Mouse (Mus musculus): ENCODE measurements around the gene Pygl. TPM values are rescaled to one million over a fixed set of nuclear protein-coding genes. Genes with fewer than 3 reads are reported as not detected.

The Pygl gene
- polyA plus RNA-seq, 1 experiment from 2014 or later = 8.0 TPM

GRCm38 (mm10) chr12:70251210-70251884 is 20.1 kb upstream of the Pygl start:
- H3K27ac ChIP-seq (ENCODE audit: low read depth, low read length) = no peak overlapping the region
- H3K4me3 ChIP-seq (ENCODE audit: low read depth, low read length) = no peak overlapping the region
- WGBS = 82% methylated on average over 15 of the region's 15 CpGs
- H3K4me1 ChIP-seq (ENCODE audit: control insufficient read depth, insufficient read depth, low read length) = peaks cover 19% of the 10 kb centered on the region
- no peaks in the 10 kb centered on the region for H3K9me3 ChIP-seq (ENCODE audit: control insufficient read depth, low read length)
- H3K36me3 ChIP-seq (ENCODE audit: control insufficient read depth, insufficient read depth, low read length) = no peaks in the 10 kb centered on the region
- no peak overlapping the region for H3K9ac ChIP-seq (ENCODE audit: low read length)
- H3K4me2 ChIP-seq = no peak overlapping the region
- H3K27me3 ChIP-seq (ENCODE audit: control insufficient read depth, insufficient read depth, low read length) = no peaks in the 10 kb centered on the region
- DNase-seq (ENCODE audit: low spot score, missing footprints) (no peak), ATAC-seq (ENCODE audit: low FRiP score) (no peak)

- ATAC-seq (ENCODE audit: low FRiP score) = no peak
- Histone ChIP-seq H3K9me3 (ENCODE audit: control insufficient read depth, low read length) (no peaks in the 10 kb centered on the region), H3K9ac (ENCODE audit: low read length) (no peak overlapping the region), H3K4me1 (ENCODE audit: control insufficient read depth, insufficient read depth, low read length) (peaks cover 19% of the 10 kb centered on the region), H3K4me2 (no peak overlapping the region), H3K36me3 (ENCODE audit: control insufficient read depth, insufficient read depth, low read length) (no peaks in the 10 kb centered on the region), H3K27me3 (ENCODE audit: control insufficient read depth, insufficient read depth, low read length) (no peaks in the 10 kb centered on the region), H3K4me3 (ENCODE audit: low read depth, low read length) (no peak overlapping the region), H3K27ac (ENCODE audit: low read depth, low read length) (no peak overlapping the region)
- 81% methylated on average over 10 of the region's 10 CpGs for WGBS
- no peak for DNase-seq (ENCODE audit: low spot score, missing footprints)
Measured at GRCm38 (mm10) chr12:70249616-70250157, 18.4 kb upstream of the Pygl start.

- no peaks in the 10 kb centered on the region for H3K9me3 ChIP-seq (ENCODE audit: control insufficient read depth, low read length)
- WGBS = 41% methylated on average over 15 of the region's 15 CpGs
- peak overlapping the region; percentile 74 for H3K27ac ChIP-seq (ENCODE audit: low read depth, low read length)
- H3K4me3 ChIP-seq (ENCODE audit: low read depth, low read length) = no peak overlapping the region
- H3K9ac ChIP-seq (ENCODE audit: low read length) = peak overlapping the region; percentile 28
- H3K4me1 ChIP-seq (ENCODE audit: control insufficient read depth, insufficient read depth, low read length) = peaks cover 19% of the 10 kb centered on the region
- H3K27me3 ChIP-seq (ENCODE audit: control insufficient read depth, insufficient read depth, low read length) = no peaks in the 10 kb centered on the region
- DNase-seq (ENCODE audit: low spot score, missing footprints) (no peak), ATAC-seq (ENCODE audit: low FRiP score) (peak; percentile 82)
- H3K4me2 ChIP-seq = no peak overlapping the region
- no peaks in the 10 kb centered on the region for H3K36me3 ChIP-seq (ENCODE audit: control insufficient read depth, insufficient read depth, low read length)
Measured at GRCm38 (mm10) chr12:70247683-70248474, 16.6 kb upstream of the Pygl start.

- WGBS = 82% methylated on average over 7 of the region's 7 CpGs
- ATAC-seq (ENCODE audit: low FRiP score) = no peak
Measured at GRCm38 (mm10) chr12:70242550-70242949, 11.3 kb upstream of the Pygl start.

GRCm38 (mm10) chr12:70239741-70240140 is 8.5 kb upstream of the Pygl start:
- no peaks in the 10 kb centered on the region for H3K4me1 ChIP-seq (ENCODE audit: control insufficient read depth, insufficient read depth, low read length)
- no peak overlapping the region for H3K4me3 ChIP-seq (ENCODE audit: low read depth, low read length)
- 85% methylated on average over 5 of the region's 5 CpGs for WGBS
- no peaks in the 10 kb centered on the region for H3K27me3 ChIP-seq (ENCODE audit: control insufficient read depth, insufficient read depth, low read length)
- no peaks in the 10 kb centered on the region for H3K36me3 ChIP-seq (ENCODE audit: control insufficient read depth, insufficient read depth, low read length)
- H3K4me2 ChIP-seq = no peak overlapping the region
- no peak for DNase-seq (ENCODE audit: low spot score, missing footprints)
- no peak for ATAC-seq (ENCODE audit: low FRiP score)
- no peak overlapping the region for H3K27ac ChIP-seq (ENCODE audit: low read depth, low read length)
- no peaks in the 10 kb centered on the region for H3K9me3 ChIP-seq (ENCODE audit: control insufficient read depth, low read length)
- H3K9ac ChIP-seq (ENCODE audit: low read length) = no peak overlapping the region

More at GRCm38 (mm10) chr12:70242550-70242949, 11.3 kb upstream of the Pygl start:
- Histone ChIP-seq H3K36me3 (ENCODE audit: control insufficient read depth, insufficient read depth, low read length) (no peaks in the 10 kb centered on the region), H3K4me2 (no peak overlapping the region), H3K9me3 (ENCODE audit: control insufficient read depth, low read length) (no peaks in the 10 kb centered on the region), H3K9ac (ENCODE audit: low read length) (no peak overlapping the region), H3K27me3 (ENCODE audit: control insufficient read depth, insufficient read depth, low read length) (no peaks in the 10 kb centered on the region), H3K4me1 (ENCODE audit: control insufficient read depth, insufficient read depth, low read length) (peaks cover 5% of the 10 kb centered on the region; the same call in 1 of the 2 replicates), H3K27ac (ENCODE audit: low read depth, low read length) (no peak overlapping the region), H3K4me3 (ENCODE audit: low read depth, low read length) (no peak overlapping the region)
- DNase-seq (ENCODE audit: low spot score, missing footprints) = no peak

- no peak for ATAC-seq (ENCODE audit: low FRiP score)
- H3K27ac ChIP-seq (ENCODE audit: low read depth, low read length) = no peak overlapping the region
- no peaks in the 10 kb centered on the region for H3K27me3 ChIP-seq (ENCODE audit: control insufficient read depth, insufficient read depth, low read length)
- WGBS = 83% methylated on average over 8 of the region's 8 CpGs
- no peak overlapping the region for H3K4me2 ChIP-seq
- no peak overlapping the region for H3K4me3 ChIP-seq (ENCODE audit: low read depth, low read length)
- no peaks in the 10 kb centered on the region for H3K36me3 ChIP-seq (ENCODE audit: control insufficient read depth, insufficient read depth, low read length)
- H3K9ac ChIP-seq (ENCODE audit: low read length) = no peak overlapping the region
- no peaks in the 10 kb centered on the region for H3K9me3 ChIP-seq (ENCODE audit: control insufficient read depth, low read length)
- H3K4me1 ChIP-seq (ENCODE audit: control insufficient read depth, insufficient read depth, low read length) = no peaks in the 10 kb centered on the region
- DNase-seq (ENCODE audit: low spot score, missing footprints) = no peak
Measured at GRCm38 (mm10) chr12:70238604-70239003, 7.3 kb upstream of the Pygl start.

GRCm38 (mm10) chr12:70234938-70235484 is 3.7 kb upstream of the Pygl start:
- H3K4me2 ChIP-seq = peak overlapping the region; percentile 40
- no peak overlapping the region for H3K27ac ChIP-seq (ENCODE audit: low read depth, low read length)
- peak overlapping the region; percentile 29; the same call in 1 of the 2 replicates for H3K9ac ChIP-seq (ENCODE audit: low read length)
- peak overlapping the region; percentile 5; the same call in 1 of the 2 replicates for H3K4me3 ChIP-seq (ENCODE audit: low read depth, low read length)
- 12% methylated on average over 13 of the region's 13 CpGs for WGBS
- no peaks in the 10 kb centered on the region for H3K9me3 ChIP-seq (ENCODE audit: control insufficient read depth, low read length)
- DNase-seq (ENCODE audit: low spot score, missing footprints) (peak; percentile 99), ATAC-seq (ENCODE audit: low FRiP score) (peak; percentile 84)
- H3K27me3 ChIP-seq (ENCODE audit: control insufficient read depth, insufficient read depth, low read length) = no peaks in the 10 kb centered on the region
- no peaks in the 10 kb centered on the region for H3K4me1 ChIP-seq (ENCODE audit: control insufficient read depth, insufficient read depth, low read length)
- H3K36me3 ChIP-seq (ENCODE audit: control insufficient read depth, insufficient read depth, low read length) = no peaks in the 10 kb centered on the region

GRCm38 (mm10) chr12:70234411-70234810 is 3.1 kb upstream of the Pygl start:
- no peak overlapping the region for H3K9ac ChIP-seq (ENCODE audit: low read length)
- ATAC-seq (ENCODE audit: low FRiP score) = peak; percentile 68; the same call in 1 of the 2 replicates
- no peaks in the 10 kb centered on the region for H3K36me3 ChIP-seq (ENCODE audit: control insufficient read depth, insufficient read depth, low read length)
- no peaks in the 10 kb centered on the region for H3K9me3 ChIP-seq (ENCODE audit: control insufficient read depth, low read length)
- no peak overlapping the region for H3K27ac ChIP-seq (ENCODE audit: low read depth, low read length)
- no peaks in the 10 kb centered on the region for H3K27me3 ChIP-seq (ENCODE audit: control insufficient read depth, insufficient read depth, low read length)
- H3K4me1 ChIP-seq (ENCODE audit: control insufficient read depth, insufficient read depth, low read length) = no peaks in the 10 kb centered on the region
- H3K4me2 ChIP-seq = no peak overlapping the region
- DNase-seq (ENCODE audit: low spot score, missing footprints) = peak; percentile 92
- 24% methylated on average over 6 of the region's 6 CpGs for WGBS
- no peak overlapping the region for H3K4me3 ChIP-seq (ENCODE audit: low read depth, low read length)

Data from midbrain, embryonic 11.5 days (tissue).